Mouse (Mus musculus) gastrocnemius, postnatal 14 days (tissue): ENCODE measurements around the gene Rgs9. TPM values are rescaled to one million over a fixed set of nuclear protein-coding genes. Genes with fewer than 3 reads are reported as not detected.
"Not testable (repeated sequence)": the region's sequence is repeated elsewhere in the genome, so short reads cannot be mapped to it uniquely, and the experiment has no call there.

ENCODE experiments used
- DNase-seq: peaks from one replicate; pipeline ENCODE4 v3.0.0; 2021; ENCODE audit warnings: mixed read lengths
- intact Hi-C: fragments of 180-260 bp; cut with DNase I; formaldehyde crosslinking; loops from one replicate; pipeline ENCODE4 v1.15.1; 2025; ENCODE audit warnings: low total_unique reads
- total RNA-seq, 2 experiments: library from RNA; stranded (reverse); gene quantifications; 2 replicates each; pipeline ENCODE4 v1.2.3; 2021

Rgs9 gene
- total RNA-seq, 2 experiments from 2014 or later = 0.11 to 0.31 TPM

DNA sequence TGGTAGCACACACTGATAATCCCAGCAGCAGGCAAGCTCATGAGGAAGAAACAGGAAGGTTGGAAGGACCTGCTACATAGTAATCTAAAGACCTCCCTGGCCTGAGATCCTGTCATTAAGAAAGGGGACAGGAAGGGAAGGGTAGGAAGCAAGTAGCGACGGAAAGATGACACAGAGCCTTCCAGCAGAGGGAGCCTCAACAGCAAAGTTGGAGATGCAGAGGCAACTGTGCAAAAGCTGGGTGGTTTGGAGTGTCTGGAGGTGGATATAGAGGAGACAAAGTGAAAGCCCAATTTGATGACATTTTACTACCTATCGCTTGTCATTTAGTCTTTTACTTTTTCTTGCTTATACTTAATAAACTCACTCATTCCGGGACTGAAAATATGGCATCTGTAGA is 19.0 kb upstream of the Rgs9 start:
- DNase-seq = peak; percentile 34
- intact Hi-C loops = loop anchor here (5.0 to 10.0 kb wide), 2 partner anchors 72 to 265 kb away; no protein-coding TSS in a partner anchor

DNA sequence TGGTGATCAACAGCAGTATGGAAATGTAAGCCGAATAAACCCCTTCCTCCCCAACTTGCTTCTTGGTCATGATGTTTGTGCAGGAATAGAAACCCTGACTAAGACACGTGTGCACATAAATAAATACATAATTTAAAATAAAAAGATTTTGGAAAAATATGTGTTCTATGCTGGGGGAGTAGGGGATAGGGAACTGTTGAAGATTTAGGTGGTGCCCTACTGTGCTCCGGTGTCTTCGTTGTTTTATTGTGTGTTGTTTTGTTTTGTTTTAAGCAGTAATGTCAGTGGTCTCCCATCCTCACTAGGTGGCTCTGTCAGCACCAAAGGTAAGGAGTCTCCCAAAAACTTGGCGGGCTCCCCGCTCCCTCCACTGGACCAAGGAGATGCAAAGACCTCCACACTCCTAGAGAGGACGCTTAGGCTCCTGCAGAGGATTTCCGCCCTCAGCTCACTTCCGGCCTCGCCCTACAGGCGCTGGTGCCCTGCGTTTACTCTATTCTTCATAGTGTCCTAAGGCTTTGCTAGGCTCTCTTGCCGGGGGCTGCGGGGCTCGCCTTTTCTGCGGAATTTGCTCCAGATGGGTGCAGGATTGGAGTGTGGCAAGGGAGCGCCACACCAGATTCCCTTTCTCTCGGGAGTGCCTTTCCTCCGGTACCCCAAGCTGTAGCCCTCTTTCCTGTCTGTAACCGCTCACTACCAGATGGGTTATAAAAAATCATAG is 14.1 kb upstream of the Rgs9 start:
- intact Hi-C loops = loop anchor here (10.0 kb wide), 1 partner anchor 67 kb away; no protein-coding TSS in a partner anchor
- DNase-seq = peak; percentile 71

DNA sequence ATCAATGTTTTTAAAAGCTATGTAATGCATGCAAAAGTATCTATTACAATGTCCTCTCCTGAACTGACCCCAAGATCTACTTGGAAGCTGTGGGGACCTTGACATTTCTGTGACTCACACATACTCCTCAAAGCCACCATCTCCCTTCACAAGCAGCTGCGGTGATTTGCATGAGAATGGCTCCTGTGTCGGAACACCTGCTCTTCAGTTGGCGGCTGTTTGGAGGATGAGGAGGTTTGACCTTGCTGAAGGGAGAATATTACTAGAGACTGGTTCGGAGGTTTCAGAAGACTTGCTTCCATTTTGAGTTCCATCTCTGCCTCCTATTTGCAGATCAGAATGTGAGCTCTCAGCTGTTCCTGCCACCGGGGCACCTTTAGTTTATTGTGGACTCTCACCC is 7.8 kb upstream of the Rgs9 start:
- intact Hi-C loops = no loop called here

DNA sequence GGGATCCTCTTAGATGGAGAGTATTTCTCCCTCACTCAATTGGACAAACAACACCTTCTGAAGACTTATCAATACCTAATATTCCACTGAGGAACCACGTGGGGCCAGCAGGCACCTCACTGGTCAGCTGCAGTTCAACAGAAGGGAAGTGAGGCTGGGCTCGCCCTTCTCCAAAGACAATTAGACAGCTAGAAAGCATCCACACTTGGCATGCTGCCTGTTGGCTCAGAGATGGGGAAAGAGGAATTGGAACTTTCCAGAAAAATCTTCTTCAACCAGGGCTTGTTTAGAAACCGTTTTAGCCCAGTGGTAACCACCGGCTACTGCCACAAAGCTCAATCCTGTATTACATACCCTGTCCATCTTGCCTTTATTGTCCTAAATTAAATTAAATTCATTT is 4.4 kb upstream of the Rgs9 start:
- intact Hi-C loops = no loop called here
- DNase-seq = peak; percentile 68

More for the DNA sequence above, 7.8 kb upstream of the Rgs9 start:
- no peak for DNase-seq

DNA sequence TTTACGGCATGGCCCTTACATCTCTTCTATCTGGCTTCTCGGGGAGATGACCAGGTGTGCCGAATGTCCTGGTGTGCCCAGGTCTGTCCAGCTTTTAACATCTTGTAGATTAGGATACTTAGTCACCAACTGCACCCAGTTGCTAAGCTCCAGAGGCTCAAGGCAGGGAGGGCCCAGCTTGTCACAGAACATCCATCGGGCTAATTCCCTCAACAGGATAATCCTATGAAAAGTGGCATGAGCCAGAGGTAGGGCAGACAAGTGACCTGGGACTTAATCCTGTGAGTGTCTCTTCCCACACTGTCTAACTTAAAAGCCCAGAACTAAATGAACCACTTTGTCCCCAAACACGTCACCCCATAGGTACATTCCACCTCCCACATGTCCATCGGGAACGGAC is 898 bp downstream of the Rgs9 start:
- intact Hi-C loops = no loop called here

DNA sequence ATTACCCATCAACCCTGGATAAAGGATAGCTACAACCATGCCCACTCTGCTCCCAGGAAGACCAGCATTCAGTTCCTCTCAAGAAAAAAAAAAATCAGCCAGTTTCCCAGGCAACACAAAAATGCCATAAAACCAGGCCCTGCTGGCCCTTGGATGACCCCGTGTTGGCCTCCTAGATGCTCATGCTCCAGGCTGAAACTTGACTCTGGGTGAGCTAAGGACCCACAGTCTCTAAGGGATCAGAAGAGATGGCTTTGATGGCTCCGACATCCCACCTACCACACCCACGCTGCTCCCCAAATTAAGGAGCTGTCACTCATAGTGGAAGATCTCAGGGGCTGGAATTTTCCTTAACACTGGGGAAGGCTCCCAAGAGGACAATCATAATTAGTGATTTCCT is 5.9 kb downstream of the Rgs9 start:
- intact Hi-C loops = no loop called here
- no peak for DNase-seq

More for the DNA sequence above, 898 bp downstream of the Rgs9 start:
- DNase-seq = no peak

DNA sequence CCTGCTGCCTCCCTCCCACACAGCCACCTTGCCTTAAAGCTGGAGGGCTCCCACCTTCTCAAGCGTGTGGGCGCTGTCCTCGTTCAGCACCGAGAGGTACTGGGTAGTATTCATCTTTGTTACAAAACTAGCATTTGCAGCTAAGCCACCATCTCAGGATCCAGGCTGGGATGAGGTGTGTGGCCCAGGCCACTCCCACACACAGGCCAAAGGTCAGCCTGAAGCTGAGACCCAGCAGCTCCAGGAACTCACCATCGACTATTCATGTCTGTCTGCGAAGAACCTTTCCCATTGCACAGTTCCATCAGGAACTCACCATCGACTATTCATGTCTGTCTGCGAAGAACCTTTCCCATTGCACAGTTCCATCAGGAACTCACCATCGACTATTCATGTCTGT is 8.6 kb downstream of the Rgs9 start:
- DNase-seq, intact Hi-C loops: not testable (repeated sequence)

DNA sequence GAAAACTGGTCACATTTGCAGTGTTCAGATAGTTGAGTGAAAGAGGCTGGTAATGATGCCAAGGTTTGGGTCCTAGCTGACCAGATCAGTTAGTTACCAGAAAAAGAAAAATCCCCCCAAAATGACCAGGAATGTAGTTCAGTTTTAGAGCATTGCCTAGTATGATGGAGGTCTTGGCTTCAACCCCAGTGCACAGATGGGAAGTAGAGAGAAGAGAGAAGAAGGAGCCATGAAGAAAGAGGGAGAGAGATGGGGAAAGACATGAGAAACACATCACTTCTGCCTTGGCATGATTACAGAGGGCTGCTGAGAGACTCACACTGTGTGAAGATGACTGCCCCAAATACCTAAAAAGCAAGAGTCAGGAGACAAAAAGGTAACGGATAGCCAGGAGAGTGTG is 13.1 kb downstream of the Rgs9 start:
- DNase-seq = no peak
- intact Hi-C loops = no loop called here

DNA sequence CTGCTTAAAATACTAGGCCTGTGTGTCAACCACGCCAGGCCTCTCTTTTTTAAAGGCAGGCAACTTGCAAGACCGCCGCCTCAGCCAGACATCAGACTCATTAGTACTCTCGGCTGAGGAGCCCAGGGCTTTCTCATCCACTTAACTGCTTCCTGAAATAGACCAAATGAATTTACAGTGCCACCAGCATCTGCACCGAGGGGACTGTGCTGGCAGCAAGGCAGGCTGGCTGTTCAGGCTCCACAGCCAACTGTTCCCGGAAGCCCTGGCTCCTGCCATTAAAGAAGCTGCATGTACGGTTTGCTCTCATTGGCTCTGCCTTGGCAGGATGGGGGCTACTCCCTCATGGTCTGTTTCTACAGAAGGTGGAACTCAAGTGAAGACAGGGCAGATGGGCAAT is 19.7 kb downstream of the Rgs9 start:
- intact Hi-C loops = no loop called here
- no peak for DNase-seq

DNA sequence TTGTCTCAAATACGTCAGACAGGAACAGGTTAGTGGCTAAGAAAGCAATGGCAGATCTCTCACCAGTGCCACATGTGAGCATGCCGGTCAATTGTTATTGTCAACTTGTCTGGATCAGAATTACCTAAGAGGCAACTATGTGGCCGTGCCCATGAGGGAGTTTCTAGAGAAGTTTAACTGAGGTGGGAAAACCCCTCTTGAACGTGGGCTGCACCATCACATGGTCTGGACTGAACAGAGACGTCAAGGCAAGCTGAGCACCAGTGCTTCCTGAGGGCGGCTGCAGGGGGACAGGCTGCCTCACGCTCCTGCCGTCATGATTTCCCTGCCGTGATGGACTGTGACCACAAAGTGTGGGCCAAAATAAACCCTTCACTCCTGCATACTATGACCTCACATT is 26.5 kb downstream of the Rgs9 start:
- intact Hi-C loops = no loop called here
- DNase-seq = no peak

DNA sequence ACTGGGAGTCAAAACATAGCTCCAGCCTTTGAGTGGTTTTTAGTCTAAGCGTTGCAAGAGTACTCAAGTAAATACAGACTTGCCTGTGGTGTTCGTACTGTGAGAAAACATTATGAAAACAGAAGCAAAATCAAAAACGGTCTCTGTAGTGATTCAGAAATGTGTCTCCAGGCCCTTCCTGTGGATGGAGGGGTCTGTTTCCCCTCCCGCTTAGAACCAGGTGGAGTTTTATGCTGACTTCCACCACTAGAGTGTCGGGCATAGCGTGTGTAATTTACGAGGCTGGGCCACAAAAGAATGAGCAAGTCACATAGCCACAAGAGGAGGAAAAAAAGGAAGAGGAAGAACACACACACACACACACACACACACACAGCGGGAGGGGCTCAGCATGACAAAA is 27.6 kb downstream of the Rgs9 start:
- no peak for DNase-seq
- intact Hi-C loops = no loop called here

DNA sequence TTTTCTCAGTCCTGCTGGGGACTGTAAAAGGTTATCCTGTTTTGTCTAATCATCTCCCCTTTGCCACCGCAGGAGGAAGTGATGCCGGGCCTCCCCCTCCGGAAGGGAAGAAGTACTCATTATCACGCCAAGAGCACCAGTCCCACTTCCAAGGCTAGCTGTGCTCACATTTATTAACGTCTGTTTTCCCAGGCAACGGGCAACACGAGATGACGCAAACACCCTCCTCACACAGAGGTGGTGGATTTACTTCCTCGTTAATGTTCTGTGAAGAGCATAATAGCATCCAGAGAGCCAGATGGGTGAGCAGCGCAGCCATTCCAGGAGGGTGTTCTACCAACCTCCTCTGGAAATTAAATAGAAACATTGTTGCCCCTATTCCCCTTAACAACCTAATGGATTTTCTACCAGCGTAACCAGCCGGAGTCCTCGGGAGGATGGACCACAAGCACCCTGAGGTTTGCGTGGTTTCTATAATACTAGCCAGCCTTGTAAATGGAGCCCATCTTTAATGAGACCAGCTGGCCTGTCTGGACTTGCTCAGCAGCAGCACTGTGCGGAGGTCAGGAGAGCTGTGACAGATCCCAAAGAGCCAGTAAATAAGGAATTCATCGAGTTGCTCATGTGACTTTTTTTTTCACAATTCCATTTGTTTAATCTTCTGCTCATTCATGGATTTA is 28.1 kb downstream of the Rgs9 start:
- no peak for DNase-seq
- intact Hi-C loops = no loop called here

DNA sequence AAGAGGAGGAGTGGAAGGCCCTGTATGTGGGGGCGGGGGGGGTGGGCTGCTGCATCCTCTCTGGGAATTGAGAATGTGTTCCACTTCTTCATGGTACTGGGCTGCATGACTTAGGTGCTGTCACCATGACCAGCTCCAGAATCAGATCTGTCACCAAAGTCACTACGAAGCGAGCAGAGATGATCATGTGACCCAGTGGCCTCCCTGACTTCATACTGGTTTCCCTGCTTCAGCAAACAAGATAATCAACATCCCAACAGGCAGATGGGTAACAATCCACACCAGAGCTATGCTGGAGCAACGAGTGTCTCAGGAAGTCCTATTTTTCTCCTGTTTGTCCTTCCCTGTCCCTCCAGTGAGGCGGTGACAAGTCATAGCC is 28.7 kb downstream of the Rgs9 start:
- DNase-seq = no peak
- intact Hi-C loops = no loop called here

DNA sequence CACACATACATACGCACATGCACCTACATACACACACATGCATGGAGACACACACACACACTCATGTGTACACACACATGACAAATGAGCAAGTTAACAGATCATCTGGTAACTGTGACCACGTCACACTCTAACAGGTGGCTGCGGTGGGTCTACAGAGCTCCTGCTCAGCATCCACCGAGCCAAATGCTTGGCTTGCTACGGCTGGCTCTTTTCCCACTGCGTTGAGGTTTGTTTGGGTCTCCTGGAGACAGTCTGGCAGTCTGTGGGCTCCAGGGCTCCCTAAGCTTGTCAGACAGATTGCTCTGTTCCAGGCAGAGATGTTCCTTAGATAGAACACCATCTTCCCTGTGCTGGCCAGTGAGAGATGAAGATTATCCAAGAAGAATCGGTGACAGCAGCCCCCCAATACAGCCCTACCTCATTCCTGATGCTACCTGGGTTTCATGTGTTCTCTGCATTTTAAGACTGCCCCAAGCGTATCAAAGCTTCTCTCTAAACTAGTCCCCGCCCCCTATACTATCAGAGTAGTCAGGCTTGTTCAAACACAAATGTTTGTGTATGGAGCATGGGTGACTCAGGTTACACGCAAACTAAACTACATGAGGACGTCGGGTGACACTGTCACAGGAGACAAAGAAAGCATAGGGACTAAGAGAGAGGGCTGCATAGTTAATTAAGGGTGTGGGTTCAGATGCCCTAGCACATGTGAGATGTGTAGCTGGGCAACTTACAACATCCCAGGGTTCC is 31.6 kb downstream of the Rgs9 start:
- intact Hi-C loops = no loop called here
- DNase-seq = peak; percentile 17

DNA sequence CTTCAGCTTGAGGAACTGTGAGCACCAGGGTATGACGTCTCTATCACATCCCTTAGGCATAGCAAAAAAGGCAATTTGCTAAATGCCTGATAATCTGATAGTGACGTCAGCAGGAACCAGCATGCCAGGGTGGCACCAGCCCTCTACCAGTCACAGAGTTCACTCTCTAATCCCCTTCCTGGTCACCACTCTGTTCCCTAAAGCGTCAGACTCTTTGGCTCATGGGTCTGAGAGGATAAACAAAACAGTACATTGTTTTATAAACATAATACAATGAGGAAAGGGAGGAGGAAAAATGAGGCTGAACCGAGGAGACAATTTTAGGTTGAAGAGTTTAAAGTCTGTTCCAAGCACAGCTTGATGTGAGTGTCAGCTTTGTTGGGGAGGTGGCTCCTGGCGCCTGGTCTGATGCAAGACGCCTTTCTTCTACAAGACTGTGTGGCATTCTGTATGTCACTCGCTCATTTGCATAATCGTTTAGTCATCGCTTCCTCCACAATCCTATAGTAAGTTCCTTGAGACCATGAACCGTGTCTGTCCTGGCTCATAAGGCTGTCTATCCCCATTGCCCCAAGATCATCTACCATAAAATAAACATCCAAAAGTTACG is 33.7 kb downstream of the Rgs9 start:
- intact Hi-C loops = no loop called here
- DNase-seq = no peak

DNA sequence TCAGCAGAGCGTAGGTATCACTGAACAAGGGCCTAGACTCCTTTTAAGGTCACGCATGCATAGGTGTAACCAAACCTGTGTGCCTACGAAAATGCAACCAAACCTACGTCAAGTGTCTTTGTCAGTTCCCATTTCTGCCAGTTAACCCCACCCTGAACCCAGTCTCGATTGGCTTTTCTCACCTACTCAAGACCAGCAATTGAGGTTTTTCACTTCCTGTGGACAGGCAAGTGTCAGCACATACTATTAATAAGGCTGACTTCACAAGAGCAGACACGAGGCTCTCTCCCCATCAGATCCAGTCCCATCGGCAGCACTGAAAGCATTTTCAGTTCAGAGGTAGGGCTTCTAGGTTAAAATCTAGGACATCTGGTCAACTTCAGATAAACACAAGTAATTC is 37.4 kb downstream of the Rgs9 start:
- intact Hi-C loops = no loop called here
- no peak for DNase-seq

DNA sequence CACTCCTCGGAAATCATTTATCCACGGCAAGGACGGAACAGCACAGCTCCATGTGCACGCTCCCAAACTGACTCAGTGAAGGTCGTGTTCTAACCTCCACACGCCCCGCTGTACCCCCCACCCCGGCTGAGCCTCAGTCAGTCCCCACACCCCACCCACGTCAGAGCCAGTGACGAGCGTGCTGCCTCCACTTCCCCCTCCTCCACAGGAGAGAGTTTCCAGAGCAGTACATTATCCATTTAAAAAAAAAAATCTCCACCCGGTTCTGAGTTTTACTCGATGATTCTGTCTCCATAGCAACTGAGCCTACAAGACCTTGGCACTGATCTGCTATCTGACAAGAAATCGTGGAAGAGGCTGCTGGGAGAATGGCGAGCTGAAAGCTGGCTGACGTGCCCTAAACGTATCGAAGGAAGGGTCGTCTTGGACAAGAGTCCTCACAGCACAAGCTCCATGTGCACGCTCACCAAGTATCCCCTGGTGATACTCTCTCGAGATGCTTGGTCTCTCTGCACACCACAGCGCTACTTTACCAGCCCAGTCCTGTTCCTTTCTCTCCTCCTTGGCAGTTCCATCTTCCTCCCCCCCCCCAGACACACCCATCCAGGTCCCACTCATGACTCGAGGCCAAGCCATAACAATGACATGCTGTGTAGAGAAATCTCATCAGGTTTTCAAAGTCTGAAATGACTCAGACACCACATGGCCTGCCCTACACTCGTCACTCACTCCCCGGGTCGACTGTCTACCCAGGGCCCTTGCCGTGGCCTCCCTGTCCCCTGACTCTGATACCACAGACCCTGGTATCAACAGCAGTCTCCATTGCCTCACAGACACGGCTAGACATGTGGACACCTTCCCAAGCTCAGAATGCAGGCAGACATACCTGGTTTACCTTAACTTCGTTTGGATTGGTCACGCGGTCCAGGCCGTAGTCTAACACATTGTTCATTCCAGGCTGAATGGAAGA is 38.7 kb downstream of the Rgs9 start:
- intact Hi-C loops = no loop called here
- no peak for DNase-seq

DNA sequence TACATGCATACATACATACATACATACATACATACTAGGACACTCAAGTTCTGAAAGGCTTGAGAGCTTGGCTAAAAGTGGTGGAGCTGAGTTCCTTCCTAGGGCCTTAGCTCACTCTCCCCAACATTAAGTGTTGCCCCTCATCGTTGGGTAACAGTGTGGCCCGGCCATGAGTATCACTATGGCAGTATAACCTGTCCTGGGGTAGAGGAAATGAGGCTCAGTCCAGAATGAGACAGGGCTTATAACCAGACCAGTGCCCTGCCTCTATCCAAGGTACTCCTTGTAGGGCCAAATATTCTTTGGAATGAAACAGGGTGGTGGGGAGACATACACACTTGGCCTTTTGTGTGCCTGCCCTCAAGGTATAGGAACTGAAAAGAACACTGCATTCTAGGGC is 40.1 kb downstream of the Rgs9 start:
- no peak for DNase-seq
- intact Hi-C loops = no loop called here

DNA sequence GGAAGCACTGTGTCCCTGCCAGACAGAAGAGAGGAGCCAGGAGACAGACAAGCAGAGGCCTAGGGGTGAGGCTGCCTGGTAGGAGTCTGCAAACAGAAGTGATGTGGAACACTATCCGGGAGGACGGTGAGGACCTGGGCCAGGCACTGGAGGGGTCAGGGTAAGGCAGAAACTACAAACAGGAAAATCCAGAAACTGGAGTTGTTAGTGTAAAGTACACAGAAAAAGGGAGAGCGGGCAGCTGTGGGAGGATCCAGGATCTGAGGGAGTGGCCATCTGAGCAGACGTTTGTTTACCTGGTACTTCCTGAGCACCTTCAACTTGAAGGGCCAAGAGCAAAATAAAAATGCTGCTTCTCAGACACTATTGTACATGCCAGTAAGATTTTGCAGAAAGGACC is 42.9 kb downstream of the Rgs9 start:
- intact Hi-C loops = no loop called here
- no peak for DNase-seq
